Mouse (Mus musculus): ENCODE measurements around the gene Fscn3. TPM values are rescaled to one million over a fixed set of nuclear protein-coding genes. Genes with fewer than 3 reads are reported as not detected.

Gene Fscn3
- total and polyA plus RNA-seq, 3 experiments: not detected

DNA sequence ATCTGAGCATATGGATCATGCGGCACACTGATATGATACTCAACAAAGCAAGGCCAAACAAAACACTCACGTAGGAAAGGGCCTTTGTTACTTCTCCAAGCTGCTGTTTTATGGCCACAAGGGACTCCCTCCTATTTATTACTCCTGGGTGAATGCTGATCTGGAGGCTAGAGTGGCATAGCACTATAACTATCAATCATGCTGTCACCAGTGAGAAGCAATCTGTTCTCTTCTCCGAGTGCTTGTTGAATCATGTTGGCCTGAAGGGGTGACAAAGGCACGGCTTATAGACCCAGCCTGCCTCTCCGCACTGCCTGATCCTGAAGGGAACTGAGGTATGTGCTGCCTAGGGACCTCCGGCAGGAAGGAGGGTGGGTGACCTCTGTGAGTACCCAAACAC, 37.0 kb downstream of the Fscn3 start:
- peaks cover 21% of the 10 kb centered on the region for H3K27me3 ChIP-seq (ENCODE audit: insufficient read depth, low read length)
- no peak overlapping the region for H3K4me3 ChIP-seq (ENCODE audit: low read depth, low read length)
- H3K9me3 ChIP-seq (replicated peaks): no peaks in the 10 kb centered on the region
- no peak for DNase-seq (ENCODE audit: low spot score)
- H3K36me3 ChIP-seq (replicated peaks): no peaks in the 10 kb centered on the region
- no peaks in the 10 kb centered on the region for H3K4me1 ChIP-seq (ENCODE audit: insufficient read depth, low read depth, low read length)
- no peak for ATAC-seq (ENCODE audit: extremely low read depth, insufficient number of reproducible peaks, low FRiP score, poor library complexity, severe bottlenecking)
- TF ChIP-seq TAL1 (conservative IDR thresholded peaks at IDR 0.05; ENCODE audit: low read depth, low read length): no peak
- no peak for TF ChIP-seq GATA1 (IDR thresholded peaks at IDR 0.05; ENCODE audit: borderline replicate concordance, low read length)
- TF ChIP-seq POLR2AphosphoS5 (IDR thresholded peaks at IDR 0.05; ENCODE audit: insufficient replicate concordance, low read depth, low read length): no peak
- TF ChIP-seq GATA2 (IDR thresholded peaks at IDR 0.05; ENCODE audit: borderline replicate concordance, low read depth, low read length): no peak

DNA sequence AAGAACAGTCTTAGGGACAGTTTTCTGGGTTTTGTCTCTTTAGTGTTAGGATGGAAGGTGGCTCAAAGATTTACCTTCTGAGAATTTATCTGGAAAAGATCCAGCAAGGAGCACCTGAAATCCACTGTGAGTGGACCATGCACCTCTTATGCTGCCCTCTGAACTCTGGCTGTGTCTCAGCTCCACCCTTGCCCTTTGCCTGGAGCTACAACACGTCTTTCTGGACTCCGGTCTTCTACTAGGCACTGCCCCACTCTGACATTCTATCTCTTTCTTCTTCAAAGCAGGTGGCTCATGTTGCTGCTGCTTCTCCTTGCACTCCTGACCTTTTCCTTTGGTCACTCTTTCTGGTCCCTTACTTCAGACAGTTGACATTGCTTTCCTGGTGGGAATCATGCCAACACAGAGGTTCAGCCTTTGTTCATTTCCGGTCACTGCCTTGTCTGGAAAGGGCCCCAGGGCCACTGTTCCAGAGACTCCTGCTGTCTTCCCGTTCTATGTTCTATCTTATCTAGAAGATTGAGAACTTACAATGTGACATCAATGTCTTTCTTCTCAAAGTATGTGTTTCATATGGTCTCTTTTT, 42.5 kb downstream of the Fscn3 start:
- Histone ChIP-seq H3K4me3 (ENCODE audit: low read depth, low read length) (no peak overlapping the region), H3K4me1 (ENCODE audit: insufficient read depth, low read depth, low read length) (no peaks in the 10 kb centered on the region), H3K27me3 (ENCODE audit: insufficient read depth, low read length) (peaks cover 27% of the 10 kb centered on the region), H3K9me3 (replicated peaks) (no peaks in the 10 kb centered on the region), H3K36me3 (replicated peaks) (no peaks in the 10 kb centered on the region)
- DNase-seq (ENCODE audit: low spot score) (no peak), ATAC-seq (ENCODE audit: extremely low read depth, insufficient number of reproducible peaks, low FRiP score, poor library complexity, severe bottlenecking) (no peak)
- TF ChIP-seq POLR2AphosphoS5 (IDR thresholded peaks at IDR 0.05; ENCODE audit: insufficient replicate concordance, low read depth, low read length): no peak
- no peak for TF ChIP-seq TAL1 (conservative IDR thresholded peaks at IDR 0.05; ENCODE audit: low read depth, low read length)
- TF ChIP-seq CTCF (IDR thresholded peaks at IDR 0.05; ENCODE audit: low read depth, low read length): no peak
- TF ChIP-seq GATA1 (IDR thresholded peaks at IDR 0.05; ENCODE audit: borderline replicate concordance, low read length): no peak
- no peak for TF ChIP-seq GATA2 (IDR thresholded peaks at IDR 0.05; ENCODE audit: borderline replicate concordance, low read depth, low read length)

DNA sequence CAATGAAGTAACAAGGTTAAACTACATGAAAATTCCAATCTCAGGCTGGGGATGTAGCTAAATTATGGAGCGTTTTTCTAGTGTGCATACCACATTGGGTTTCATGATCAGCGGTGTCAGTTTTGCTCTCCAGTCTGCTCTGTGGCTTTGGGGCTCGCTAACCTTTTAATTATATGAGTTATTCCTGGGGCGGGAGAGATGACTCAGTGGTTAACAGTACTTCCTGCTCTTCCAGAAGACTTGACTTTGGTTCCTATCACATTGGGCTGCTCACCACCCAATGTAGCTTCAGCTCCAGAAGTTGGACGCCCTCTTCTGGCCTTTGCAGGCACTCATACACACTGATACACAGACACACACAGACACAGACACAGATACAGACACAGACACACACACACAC, 43.0 kb downstream of the Fscn3 start:
- no peak for ATAC-seq (ENCODE audit: extremely low read depth, insufficient number of reproducible peaks, low FRiP score, poor library complexity, severe bottlenecking)
- TF ChIP-seq GATA2 (IDR thresholded peaks at IDR 0.05; ENCODE audit: borderline replicate concordance, low read depth, low read length) (no peak), GATA1 (IDR thresholded peaks at IDR 0.05; ENCODE audit: borderline replicate concordance, low read length) (no peak), TAL1 (conservative IDR thresholded peaks at IDR 0.05; ENCODE audit: low read depth, low read length) (no peak), CTCF (IDR thresholded peaks at IDR 0.05; ENCODE audit: low read depth, low read length) (no peak)
- Histone ChIP-seq H3K9me3 (replicated peaks) (no peaks in the 10 kb centered on the region), H3K4me1 (ENCODE audit: insufficient read depth, low read depth, low read length) (no peaks in the 10 kb centered on the region), H3K27me3 (ENCODE audit: insufficient read depth, low read length) (peaks cover 27% of the 10 kb centered on the region), H3K36me3 (replicated peaks) (no peaks in the 10 kb centered on the region), H3K4me3 (ENCODE audit: low read depth, low read length) (no peak overlapping the region)
- no peak for DNase-seq (ENCODE audit: low spot score)

DNA sequence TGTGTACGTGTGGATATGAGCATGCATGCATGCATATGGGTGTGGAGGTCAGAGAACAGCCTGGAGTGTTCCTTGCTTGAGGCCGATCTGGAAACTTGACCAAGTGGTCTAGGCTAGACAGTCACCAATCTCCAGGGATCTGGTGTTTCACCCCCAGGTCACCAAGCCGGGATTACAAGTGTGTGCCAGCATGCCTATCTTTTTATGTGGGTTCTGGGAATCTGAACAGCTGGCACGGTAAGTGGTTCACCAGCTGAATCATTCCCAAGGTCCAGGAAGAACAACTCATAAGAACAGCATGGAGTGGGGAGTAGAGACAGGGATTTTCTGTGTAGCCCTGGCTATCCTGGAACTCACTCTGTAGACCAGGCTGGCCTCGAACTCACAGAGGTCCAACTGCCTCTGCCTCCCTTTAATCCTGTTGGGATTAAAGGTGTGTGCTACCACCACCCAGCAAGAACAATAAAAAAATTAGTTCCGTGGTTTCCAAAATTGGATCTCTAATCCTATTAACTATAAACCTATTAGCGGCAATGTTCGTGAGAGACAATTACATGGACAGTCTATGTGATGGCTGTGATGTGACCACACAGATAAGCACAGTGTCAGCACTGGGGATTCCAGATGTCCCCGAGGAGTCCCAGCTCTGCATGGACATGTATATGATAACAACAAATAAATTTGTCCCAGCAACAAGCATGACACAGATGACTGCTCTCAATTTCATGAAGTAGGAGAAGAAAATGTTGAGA, 43.9 kb downstream of the Fscn3 start:
- no peak overlapping the region for H3K4me3 ChIP-seq (ENCODE audit: low read depth, low read length)
- ATAC-seq (ENCODE audit: extremely low read depth, insufficient number of reproducible peaks, low FRiP score, poor library complexity, severe bottlenecking): no peak
- no peaks in the 10 kb centered on the region for H3K9me3 ChIP-seq (replicated peaks)
- TF ChIP-seq CTCF (IDR thresholded peaks at IDR 0.05; ENCODE audit: low read depth, low read length) (no peak), POLR2AphosphoS5 (IDR thresholded peaks at IDR 0.05; ENCODE audit: insufficient replicate concordance, low read depth, low read length) (no peak), TAL1 (conservative IDR thresholded peaks at IDR 0.05; ENCODE audit: low read depth, low read length) (no peak), GATA1 (IDR thresholded peaks at IDR 0.05; ENCODE audit: borderline replicate concordance, low read length) (no peak), GATA2 (IDR thresholded peaks at IDR 0.05; ENCODE audit: borderline replicate concordance, low read depth, low read length) (no peak)
- DNase-seq (ENCODE audit: low spot score): no peak
- H3K4me1 ChIP-seq (ENCODE audit: insufficient read depth, low read depth, low read length): no peaks in the 10 kb centered on the region
- H3K27me3 ChIP-seq (ENCODE audit: insufficient read depth, low read length): peaks cover 27% of the 10 kb centered on the region
- H3K36me3 ChIP-seq (replicated peaks): no peaks in the 10 kb centered on the region

DNA sequence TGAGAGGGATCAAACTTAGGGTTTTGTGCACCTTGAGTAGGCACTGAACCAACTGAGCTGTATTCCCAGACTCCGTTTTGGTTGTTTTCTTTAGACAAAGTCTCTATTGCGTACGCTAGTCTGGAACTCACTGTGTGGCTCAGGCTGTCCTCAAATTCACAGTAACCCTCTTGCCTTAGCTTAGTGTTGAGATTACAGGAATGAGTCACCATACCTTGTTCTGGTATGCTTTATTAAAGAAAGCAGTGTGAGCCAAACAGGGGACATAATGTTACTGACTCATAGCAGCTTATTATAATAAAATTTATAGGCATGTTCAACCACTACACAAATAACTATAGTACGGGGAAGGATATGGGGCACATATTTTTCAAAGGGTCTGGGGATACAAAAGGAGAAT, 46.6 kb downstream of the Fscn3 start:
- peaks cover 7% of the 10 kb centered on the region; the same call in 1 of the 2 replicates for H3K4me1 ChIP-seq (ENCODE audit: insufficient read depth, low read depth, low read length)
- no peak for TF ChIP-seq POLR2AphosphoS5 (IDR thresholded peaks at IDR 0.05; ENCODE audit: insufficient replicate concordance, low read depth, low read length)
- no peak for TF ChIP-seq GATA2 (IDR thresholded peaks at IDR 0.05; ENCODE audit: borderline replicate concordance, low read depth, low read length)
- no peak for TF ChIP-seq TAL1 (conservative IDR thresholded peaks at IDR 0.05; ENCODE audit: low read depth, low read length)
- no peak for TF ChIP-seq CTCF (IDR thresholded peaks at IDR 0.05; ENCODE audit: low read depth, low read length)
- no peak for TF ChIP-seq GATA1 (IDR thresholded peaks at IDR 0.05; ENCODE audit: borderline replicate concordance, low read length)
- H3K36me3 ChIP-seq (replicated peaks): no peaks in the 10 kb centered on the region
- H3K4me3 ChIP-seq (ENCODE audit: low read depth, low read length): no peak overlapping the region
- peaks cover 27% of the 10 kb centered on the region for H3K27me3 ChIP-seq (ENCODE audit: insufficient read depth, low read length)
- no peaks in the 10 kb centered on the region for H3K9me3 ChIP-seq (replicated peaks)
- ATAC-seq (ENCODE audit: extremely low read depth, insufficient number of reproducible peaks, low FRiP score, poor library complexity, severe bottlenecking) (no peak), DNase-seq (ENCODE audit: low spot score) (no peak)

DNA sequence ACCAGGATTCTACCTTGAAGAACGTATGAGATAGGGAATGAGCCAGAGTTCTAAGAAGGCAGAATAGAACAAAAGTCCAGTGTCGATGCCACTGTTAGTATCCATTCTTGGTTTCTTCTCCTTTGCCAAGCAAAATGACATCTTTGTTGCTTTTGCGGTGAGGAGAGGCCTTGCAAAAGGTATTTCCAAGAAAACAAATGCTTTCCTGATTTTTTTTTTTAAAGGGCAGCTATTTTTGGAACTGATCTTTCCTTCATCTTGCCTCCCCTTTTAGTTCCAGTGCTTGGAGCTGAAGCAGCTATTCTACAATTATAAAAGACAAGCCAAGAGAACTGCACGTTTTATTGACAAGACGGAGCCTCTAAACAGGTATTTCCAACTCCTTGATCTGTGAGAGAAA, 47.2 kb downstream of the Fscn3 start, which contains the start of gene Snd1:
TSS of gene Snd1 (plus strand) at position 301 of the 400 bp plus-strand sequence.
- DNase-seq (ENCODE audit: low spot score) (no peak), ATAC-seq (ENCODE audit: extremely low read depth, insufficient number of reproducible peaks, low FRiP score, poor library complexity, severe bottlenecking) (no peak)
- Histone ChIP-seq H3K27me3 (ENCODE audit: insufficient read depth, low read length) (peaks cover 25% of the 10 kb centered on the region), H3K36me3 (replicated peaks) (no peaks in the 10 kb centered on the region), H3K4me1 (ENCODE audit: insufficient read depth, low read depth, low read length) (peaks cover 11% of the 10 kb centered on the region; the same call in 1 of the 2 replicates), H3K4me3 (ENCODE audit: low read depth, low read length) (no peak within 1 kb of the TSS), H3K9me3 (replicated peaks) (no peaks in the 10 kb centered on the region)
- no peak for TF ChIP-seq GATA2 (IDR thresholded peaks at IDR 0.05; ENCODE audit: borderline replicate concordance, low read depth, low read length)
- no peak for TF ChIP-seq CTCF (IDR thresholded peaks at IDR 0.05; ENCODE audit: low read depth, low read length)
- no peak for TF ChIP-seq TAL1 (conservative IDR thresholded peaks at IDR 0.05; ENCODE audit: low read depth, low read length)
- TF ChIP-seq POLR2AphosphoS5 (IDR thresholded peaks at IDR 0.05; ENCODE audit: insufficient replicate concordance, low read depth, low read length): no peak
- TF ChIP-seq GATA1 (IDR thresholded peaks at IDR 0.05; ENCODE audit: borderline replicate concordance, low read length): no peak
